Mouse (Mus musculus): ENCODE measurements around the gene Aldh3a1. TPM values are rescaled to one million over a fixed set of nuclear protein-coding genes. Genes with fewer than 3 reads are reported as not detected.
A peak's percentile ranks its signal among the peaks of the same experiment; 100 is the strongest.
"Not testable (repeated sequence)": the region's sequence is repeated elsewhere in the genome, so short reads cannot be mapped to it uniquely, and the experiment has no call there.

Aldh3a1 gene
- polyA plus RNA-seq (2016; fragmentation: Nextera tagmentation; extraction: Ambion mirVana): not detected in 2 replicates

GRCm38 (mm10) chr11:61207487-61208246 lies at the start of gene Aldh3a1:
Gene Aldh3a1 (plus strand): TSS chr11:61207537.
- DNase-seq (ENCODE audit: low spot score): no peak
- H3K27ac ChIP-seq (replicated peaks): no peak within 1 kb of the TSS
- H3K4me3 ChIP-seq: no peak within 1 kb of the TSS
- H3K27me3 ChIP-seq (replicated peaks; ENCODE audit: low read depth, poor library complexity, severe bottlenecking): peaks cover 23% of the 10 kb centered on the region
- H3K36me3 ChIP-seq (replicated peaks): no peaks in the 10 kb centered on the region
- peaks cover 8% of the 10 kb centered on the region; the same call in 1 of the 2 replicates for H3K4me1 ChIP-seq
- 84% methylated on average over 10 of the region's 10 CpGs for WGBS
- no peaks in the 10 kb centered on the region for H3K9me3 ChIP-seq

GRCm38 (mm10) chr11:61158141-61158540 lies 49.2 kb upstream of the Aldh3a1 start:
- 90% methylated on average over 3 of the region's 3 CpGs for WGBS

GRCm38 (mm10) chr11:61159796-61160732 lies 47.3 kb upstream of the Aldh3a1 start:
- peaks cover 100% of the 10 kb centered on the region for H3K36me3 ChIP-seq (replicated peaks)
- DNase-seq (ENCODE audit: low spot score): no peak
- 88% methylated on average over 11 of the region's 11 CpGs for WGBS
- H3K4me3 ChIP-seq: no peak overlapping the region
- H3K4me1 ChIP-seq: no peaks in the 10 kb centered on the region
- H3K9me3 ChIP-seq: no peaks in the 10 kb centered on the region
- no peak overlapping the region for H3K27ac ChIP-seq (replicated peaks)
- H3K27me3 ChIP-seq (replicated peaks; ENCODE audit: low read depth, poor library complexity, severe bottlenecking): no peaks in the 10 kb centered on the region

More at GRCm38 (mm10) chr11:61158141-61158540, 49.2 kb upstream of the Aldh3a1 start:
- no peaks in the 10 kb centered on the region for H3K27me3 ChIP-seq (replicated peaks; ENCODE audit: low read depth, poor library complexity, severe bottlenecking)
- H3K9me3 ChIP-seq: no peaks in the 10 kb centered on the region
- H3K4me1 ChIP-seq: no peaks in the 10 kb centered on the region
- H3K4me3 ChIP-seq: no peak overlapping the region
- H3K27ac ChIP-seq (replicated peaks): no peak overlapping the region
- no peak for DNase-seq (ENCODE audit: low spot score)
- H3K36me3 ChIP-seq (replicated peaks): peaks cover 100% of the 10 kb centered on the region

- H3K27ac ChIP-seq (replicated peaks): no peak overlapping the region
- no peaks in the 10 kb centered on the region for H3K27me3 ChIP-seq (replicated peaks; ENCODE audit: low read depth, poor library complexity, severe bottlenecking)
- no peak overlapping the region for H3K4me3 ChIP-seq
- no peaks in the 10 kb centered on the region for H3K9me3 ChIP-seq
- peaks cover 100% of the 10 kb centered on the region for H3K36me3 ChIP-seq (replicated peaks)
- DNase-seq (ENCODE audit: low spot score): no peak
- WGBS: 93% methylated on average over 13 of the region's 13 CpGs
- no peaks in the 10 kb centered on the region for H3K4me1 ChIP-seq
Measured at GRCm38 (mm10) chr11:61161121-61161520, 46.2 kb upstream of the Aldh3a1 start.

- Histone ChIP-seq H3K4me3 (no peak overlapping the region), H3K36me3 (replicated peaks) (peaks cover 100% of the 10 kb centered on the region), H3K27ac (replicated peaks) (no peak overlapping the region), H3K4me1 (no peaks in the 10 kb centered on the region), H3K27me3 (replicated peaks; ENCODE audit: low read depth, poor library complexity, severe bottlenecking) (no peaks in the 10 kb centered on the region), H3K9me3 (no peaks in the 10 kb centered on the region)
- WGBS: 96% methylated on average over 14 of the region's 14 CpGs
- DNase-seq (ENCODE audit: low spot score): no peak
Measured at GRCm38 (mm10) chr11:61162776-61163175, 44.6 kb upstream of the Aldh3a1 start.

GRCm38 (mm10) chr11:61163341-61163740 lies 44.0 kb upstream of the Aldh3a1 start:
- Histone ChIP-seq H3K4me3 (no peak overlapping the region), H3K27me3 (replicated peaks; ENCODE audit: low read depth, poor library complexity, severe bottlenecking) (no peaks in the 10 kb centered on the region), H3K9me3 (no peaks in the 10 kb centered on the region), H3K4me1 (no peaks in the 10 kb centered on the region), H3K27ac (replicated peaks) (no peak overlapping the region), H3K36me3 (replicated peaks) (peaks cover 100% of the 10 kb centered on the region)
- 89% methylated on average over 3 of the region's 3 CpGs for WGBS
- DNase-seq (ENCODE audit: low spot score): no peak

GRCm38 (mm10) chr11:61164366-61164765 lies 43.0 kb upstream of the Aldh3a1 start:
- DNase-seq (ENCODE audit: low spot score): no peak
- 96% methylated on average over 6 of the region's 6 CpGs for WGBS
- no peak overlapping the region for H3K4me3 ChIP-seq
- no peaks in the 10 kb centered on the region for H3K27me3 ChIP-seq (replicated peaks; ENCODE audit: low read depth, poor library complexity, severe bottlenecking)
- no peaks in the 10 kb centered on the region for H3K9me3 ChIP-seq
- H3K27ac ChIP-seq (replicated peaks): no peak overlapping the region
- H3K4me1 ChIP-seq: no peaks in the 10 kb centered on the region
- peaks cover 91% of the 10 kb centered on the region for H3K36me3 ChIP-seq (replicated peaks)

GRCm38 (mm10) chr11:61164881-61165280 lies 42.5 kb upstream of the Aldh3a1 start:
- Histone ChIP-seq H3K36me3 (replicated peaks) (peaks cover 86% of the 10 kb centered on the region), H3K9me3 (no peaks in the 10 kb centered on the region), H3K27me3 (replicated peaks; ENCODE audit: low read depth, poor library complexity, severe bottlenecking) (no peaks in the 10 kb centered on the region), H3K4me1 (no peaks in the 10 kb centered on the region), H3K4me3 (no peak overlapping the region), H3K27ac (replicated peaks) (no peak overlapping the region)
- DNase-seq (ENCODE audit: low spot score): no peak
- WGBS: 93% methylated on average over 10 of the region's 10 CpGs

GRCm38 (mm10) chr11:61170184-61170583 lies 37.2 kb upstream of the Aldh3a1 start:
- Histone ChIP-seq H3K4me1 (peaks cover 23% of the 10 kb centered on the region), H3K4me3 (no peak overlapping the region), H3K27ac (replicated peaks) (no peak overlapping the region), H3K27me3 (replicated peaks; ENCODE audit: low read depth, poor library complexity, severe bottlenecking) (no peaks in the 10 kb centered on the region), H3K9me3 (no peaks in the 10 kb centered on the region), H3K36me3 (replicated peaks) (peaks cover 50% of the 10 kb centered on the region)
- WGBS: 89% methylated on average over 5 of the region's 5 CpGs
- no peak for DNase-seq (ENCODE audit: low spot score)

- not testable (repeated sequence) for DNase-seq (ENCODE audit: low spot score); H3K27ac ChIP-seq (replicated peaks); H3K9me3 ChIP-seq; H3K27me3 ChIP-seq (replicated peaks; ENCODE audit: low read depth, poor library complexity, severe bottlenecking)
- Histone ChIP-seq H3K36me3 (replicated peaks) (peaks cover 17% of the 10 kb centered on the region), H3K4me3 (peak overlapping the region; percentile 99), H3K4me1 (peaks cover 26% of the 10 kb centered on the region)
- WGBS: 44% methylated on average over 15 of the region's 15 CpGs
Measured at GRCm38 (mm10) chr11:61173477-61173876, 33.9 kb upstream of the Aldh3a1 start.

- Histone ChIP-seq H3K4me1 (peaks cover 26% of the 10 kb centered on the region), H3K9me3 (no peaks in the 10 kb centered on the region), H3K4me3 (peak overlapping the region; percentile 99), H3K36me3 (replicated peaks) (peaks cover 17% of the 10 kb centered on the region), H3K27ac (replicated peaks) (peak overlapping the region; percentile 99), H3K27me3 (replicated peaks; ENCODE audit: low read depth, poor library complexity, severe bottlenecking) (no peaks in the 10 kb centered on the region)
- peak; percentile 89 for DNase-seq (ENCODE audit: low spot score)
- WGBS: under 1% methylated on average over 28 of the region's 28 CpGs
Measured at GRCm38 (mm10) chr11:61174291-61174820, 33.0 kb upstream of the Aldh3a1 start.

- WGBS: under 1% methylated on average over 69 of the region's 69 CpGs
- Histone ChIP-seq H3K4me1 (peaks cover 26% of the 10 kb centered on the region), H3K27ac (replicated peaks) (peak within 1 kb of the TSS; percentile 99), H3K27me3 (replicated peaks; ENCODE audit: low read depth, poor library complexity, severe bottlenecking) (no peaks in the 10 kb centered on the region), H3K36me3 (replicated peaks) (peaks cover 17% of the 10 kb centered on the region), H3K9me3 (no peaks in the 10 kb centered on the region), H3K4me3 (peak within 1 kb of the TSS; percentile 99)
- DNase-seq (ENCODE audit: low spot score): peak; percentile 100
Measured at GRCm38 (mm10) chr11:61174821-61175658, 32.3 kb upstream of the Aldh3a1 start, which contains the start of gene Usp22. Gene Usp22 (minus strand): TSS chr11:61175055.

Data from embryonic facial prominence, embryonic 10.5 days (tissue).